Mouse (Mus musculus) cerebellum, adult 11 months (tissue): ENCODE data around the gene Gm36210.
"Not testable (repeated sequence)": the region's sequence is repeated elsewhere in the genome, so short reads cannot be mapped to it uniquely, and the experiment has no call there.

Experiments
- DNase-seq: peaks from one replicate; pipeline ENCODE4 v3.0.0; 2022

The Gm36210 gene

DNA sequence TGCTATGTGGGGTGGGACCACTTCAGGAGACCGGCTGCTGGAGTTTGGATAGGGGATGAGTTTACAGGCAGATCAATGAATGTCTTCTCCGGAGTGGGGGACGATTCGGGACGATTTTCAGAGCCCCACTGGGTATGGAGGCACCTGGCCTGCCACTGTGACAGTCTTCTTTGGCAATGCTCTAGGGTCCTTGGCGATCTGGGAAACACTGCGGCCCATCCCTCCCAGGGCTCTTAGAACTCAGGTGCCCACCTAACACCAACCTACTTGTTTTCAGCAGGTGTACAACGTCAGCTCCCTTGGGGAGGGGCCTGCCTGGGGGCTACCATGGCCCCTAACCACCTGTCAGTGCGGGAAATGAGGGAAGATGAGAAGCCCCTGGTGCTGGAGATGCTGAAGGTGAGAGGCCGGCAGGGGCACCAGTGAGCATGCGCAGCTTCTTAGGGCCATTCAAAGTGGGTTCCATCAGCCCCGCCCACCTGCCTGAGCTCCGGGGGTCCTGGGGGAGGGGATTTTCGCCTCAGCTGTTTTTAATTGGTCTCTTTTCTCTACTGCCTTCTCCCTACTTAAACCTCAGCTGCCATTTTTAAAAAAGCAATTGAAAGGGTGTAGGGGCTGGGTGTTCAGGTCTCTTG lies 16.7 kb upstream of the Gm36210 start:
- DNase-seq: peak; percentile 81

DNA sequence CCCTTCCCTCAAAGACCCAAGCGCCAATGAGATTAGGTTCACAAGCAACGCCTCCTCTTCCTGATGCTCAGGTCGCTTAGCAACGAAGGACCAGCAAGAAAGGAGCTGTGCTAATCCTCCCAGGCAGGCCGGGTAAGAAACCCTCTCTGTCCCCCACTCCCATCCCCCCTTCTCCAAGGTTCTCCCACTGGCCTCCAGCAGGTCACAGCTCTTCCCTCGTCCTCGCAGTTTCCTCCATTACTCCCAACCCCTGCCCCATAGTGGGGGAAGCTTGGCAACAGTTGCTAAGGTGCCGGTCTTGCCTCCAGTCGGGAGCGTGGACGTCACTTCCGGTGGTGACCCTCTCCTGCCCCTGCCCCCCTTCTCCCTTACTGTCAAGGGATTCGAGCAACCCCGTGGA lies 16.2 kb upstream of the Gm36210 start:
- DNase-seq: peak; percentile 76

DNA sequence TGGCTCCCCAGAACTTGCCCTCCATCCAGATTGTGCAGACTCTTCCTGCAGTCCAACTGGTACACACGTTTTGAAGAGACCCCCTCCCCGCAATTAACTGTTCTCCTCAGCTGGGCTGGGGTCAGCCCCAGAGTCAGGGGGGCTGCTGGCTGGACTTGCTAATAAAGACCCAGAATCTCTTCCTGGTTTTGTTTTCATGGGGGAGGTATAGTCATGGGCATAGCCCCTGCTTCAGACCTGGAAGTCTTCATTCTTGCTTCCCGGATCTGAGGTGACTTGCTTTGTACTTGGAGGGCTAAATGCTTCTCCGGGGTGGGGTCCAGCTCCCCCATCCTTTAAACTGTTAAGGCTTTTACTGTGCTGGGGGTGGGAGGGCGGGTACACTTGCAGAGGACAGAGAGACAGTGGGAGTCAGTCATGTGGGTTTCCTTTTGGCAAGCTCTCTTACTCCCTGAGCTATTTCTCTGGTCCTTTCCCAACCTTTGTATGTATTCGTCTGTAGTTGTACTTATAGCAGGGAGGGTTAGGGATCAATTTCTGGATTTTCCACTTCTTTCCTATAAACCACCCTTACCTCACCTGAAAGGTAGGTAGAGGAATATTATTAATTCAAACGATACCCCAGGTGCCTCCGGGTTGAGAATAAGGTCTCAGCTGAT lies 15.6 kb upstream of the Gm36210 start, which contains the start of gene Nat14:
Nat14 (plus strand) TSS at position 205 of the 659 bp plus-strand sequence.
- no peak for DNase-seq

DNA sequence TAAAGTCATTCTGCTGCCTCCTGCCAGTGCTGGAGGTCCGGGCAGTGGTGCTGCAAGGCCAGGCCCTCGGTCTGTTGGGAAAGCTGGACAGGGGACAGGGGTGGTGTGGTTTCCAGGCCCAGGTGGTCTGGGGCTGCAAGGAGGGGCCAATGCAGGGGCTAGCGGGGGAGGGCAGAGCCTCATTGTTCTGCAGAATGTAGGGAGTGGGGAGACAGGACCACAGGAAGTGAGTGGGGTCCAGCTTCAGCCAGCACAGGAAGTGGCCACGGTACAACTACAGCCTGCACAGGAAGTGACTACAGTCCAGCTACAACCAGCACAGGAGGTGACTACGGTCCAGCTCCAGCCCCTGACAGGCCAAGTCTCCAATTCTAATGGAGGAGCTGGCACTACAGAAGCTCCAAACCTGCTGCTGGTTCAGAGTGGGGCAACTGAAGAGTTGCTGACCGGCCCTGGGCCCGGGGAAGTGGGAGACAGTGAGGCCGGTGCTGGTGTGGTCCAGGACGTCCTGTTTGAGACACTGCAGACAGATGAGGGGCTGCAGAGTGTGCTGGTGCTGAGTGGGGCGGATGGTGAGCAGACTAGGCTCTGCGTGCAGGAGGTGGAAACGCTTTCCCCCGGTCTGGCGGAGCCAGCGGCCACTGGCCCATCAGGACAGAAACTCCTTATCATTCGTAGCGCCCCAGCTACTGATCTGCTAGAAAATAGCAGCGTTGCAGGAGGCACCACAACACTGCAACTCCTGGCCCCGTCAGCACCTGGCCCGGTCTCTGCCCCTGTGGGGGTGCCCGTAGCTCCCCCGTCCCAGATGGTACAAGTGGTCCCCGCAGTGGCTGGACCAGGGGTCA lies 14.9 kb upstream of the Gm36210 start:
- DNase-seq: no peak

- DNase-seq: no peak
Measured at GRCm38 (mm10) chr7:4920496-4920895, 14.2 kb upstream of the Gm36210 start.

- DNase-seq: no peak
Measured at GRCm38 (mm10) chr7:4919971-4920370, 13.7 kb upstream of the Gm36210 start.

DNA sequence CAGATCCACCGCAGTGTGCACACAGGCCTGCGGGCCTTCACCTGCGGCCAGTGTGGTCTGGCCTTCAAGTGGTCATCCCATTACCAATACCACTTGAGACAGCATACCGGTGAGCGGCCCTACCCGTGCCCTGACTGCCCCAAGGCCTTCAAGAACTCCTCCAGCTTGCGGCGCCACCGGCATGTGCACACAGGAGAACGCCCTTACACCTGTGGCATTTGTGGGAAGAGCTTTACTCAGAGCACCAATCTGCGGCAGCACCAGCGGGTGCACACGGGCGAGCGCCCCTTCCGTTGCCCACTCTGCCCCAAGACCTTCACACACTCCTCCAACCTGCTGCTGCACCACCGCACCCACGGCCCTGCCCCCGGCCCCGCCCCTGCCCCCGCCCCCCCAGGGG lies 12.8 kb upstream of the Gm36210 start:
- DNase-seq: no peak

DNA sequence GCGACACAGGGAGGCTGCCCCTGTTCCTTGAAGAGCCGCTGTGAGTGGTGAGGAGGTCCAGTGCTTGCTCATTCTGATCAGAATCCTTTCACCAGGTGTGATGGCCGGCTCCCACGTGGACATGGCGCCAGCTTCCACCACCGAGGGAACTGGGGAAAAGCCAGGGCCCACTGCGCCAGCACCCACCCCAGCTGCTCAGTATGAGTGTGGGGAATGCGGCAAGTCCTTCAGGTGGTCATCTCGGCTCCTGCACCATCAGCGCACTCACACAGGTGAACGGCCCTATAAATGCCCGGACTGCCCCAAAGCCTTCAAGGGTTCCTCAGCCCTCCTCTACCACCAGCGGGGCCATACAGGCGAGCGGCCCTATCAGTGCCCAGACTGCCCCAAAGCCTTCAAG lies 12.4 kb upstream of the Gm36210 start:
- DNase-seq: no peak

- DNase-seq: no peak
Measured at GRCm38 (mm10) chr7:4917494-4917893, 11.2 kb upstream of the Gm36210 start.

- peak; percentile 46 for DNase-seq
Measured at GRCm38 (mm10) chr7:4915669-4916416, 9.5 kb upstream of the Gm36210 start.

- DNase-seq: peak; percentile 94
Measured at GRCm38 (mm10) chr7:4915007-4915665, 8.8 kb upstream of the Gm36210 start, which contains the start of gene Zfp628. Gene Zfp628 (plus strand): TSS chr7:4915217.

- DNase-seq: no peak
Measured at GRCm38 (mm10) chr7:4912248-4912647, 5.9 kb upstream of the Gm36210 start.

DNA sequence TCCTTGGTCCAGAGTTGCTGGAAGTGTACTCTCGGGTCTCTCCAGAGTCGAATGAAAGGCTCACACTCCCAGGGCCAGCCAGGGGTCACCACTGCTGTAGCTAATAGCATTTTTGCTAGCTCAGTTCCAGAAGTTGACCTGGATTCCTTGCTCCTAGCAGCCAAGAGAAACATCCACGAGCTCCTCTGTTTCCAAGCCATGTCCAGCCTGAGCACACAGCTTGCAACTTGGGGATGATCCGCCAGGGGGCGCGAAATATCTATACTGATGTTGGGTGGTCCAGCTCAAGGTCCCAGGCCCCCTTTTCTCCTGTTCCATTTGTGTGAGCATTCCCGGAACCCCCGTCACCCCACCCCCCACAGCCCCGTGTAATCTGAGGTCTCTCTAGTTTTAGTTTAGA lies 5.2 kb upstream of the Gm36210 start:
- DNase-seq: no peak

DNA sequence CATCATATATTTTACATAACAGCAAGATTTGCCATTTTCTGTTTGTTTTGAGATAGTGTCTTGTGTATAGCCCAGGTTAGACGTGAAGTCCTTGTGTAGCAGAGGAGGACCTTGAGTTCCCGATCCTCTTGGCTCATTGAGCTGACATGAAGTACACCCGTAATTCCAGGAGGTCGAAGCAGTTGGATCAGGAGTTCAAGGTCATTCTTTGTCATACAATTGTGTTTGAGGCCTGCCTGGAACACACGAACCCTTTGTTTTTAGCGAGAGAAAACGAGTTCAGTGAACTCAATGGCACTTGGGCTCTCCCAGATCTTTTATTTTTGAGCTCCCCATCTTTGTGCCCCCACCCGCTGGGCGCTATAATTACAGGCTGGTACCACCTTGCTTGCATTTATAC lies 3.9 kb downstream of the Gm36210 start:
- no peak for DNase-seq

DNA sequence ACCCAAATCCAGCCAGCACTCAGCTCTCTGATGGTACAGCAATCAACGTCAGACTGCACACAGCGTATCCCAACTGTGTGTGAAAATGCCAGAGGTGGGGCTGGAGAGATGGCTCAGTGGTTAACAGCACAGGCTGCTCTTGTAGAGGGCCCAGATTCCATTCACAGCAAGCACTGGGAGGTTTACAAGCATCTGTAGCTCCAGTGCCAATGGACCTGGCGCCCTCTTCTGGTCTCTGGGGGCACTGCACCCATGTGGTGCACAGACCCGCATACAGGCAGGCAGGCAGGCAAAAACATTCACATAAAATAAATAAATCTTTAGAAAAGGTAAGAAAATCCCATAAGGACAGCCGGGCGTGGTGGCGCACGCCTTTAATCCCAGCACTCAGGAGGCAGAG lies 5.1 kb downstream of the Gm36210 start:
- DNase-seq: no peak

GRCm38 (mm10) chr7:4900523-4900851 lies 5.8 kb downstream of the Gm36210 start:
- DNase-seq: no peak

DNA sequence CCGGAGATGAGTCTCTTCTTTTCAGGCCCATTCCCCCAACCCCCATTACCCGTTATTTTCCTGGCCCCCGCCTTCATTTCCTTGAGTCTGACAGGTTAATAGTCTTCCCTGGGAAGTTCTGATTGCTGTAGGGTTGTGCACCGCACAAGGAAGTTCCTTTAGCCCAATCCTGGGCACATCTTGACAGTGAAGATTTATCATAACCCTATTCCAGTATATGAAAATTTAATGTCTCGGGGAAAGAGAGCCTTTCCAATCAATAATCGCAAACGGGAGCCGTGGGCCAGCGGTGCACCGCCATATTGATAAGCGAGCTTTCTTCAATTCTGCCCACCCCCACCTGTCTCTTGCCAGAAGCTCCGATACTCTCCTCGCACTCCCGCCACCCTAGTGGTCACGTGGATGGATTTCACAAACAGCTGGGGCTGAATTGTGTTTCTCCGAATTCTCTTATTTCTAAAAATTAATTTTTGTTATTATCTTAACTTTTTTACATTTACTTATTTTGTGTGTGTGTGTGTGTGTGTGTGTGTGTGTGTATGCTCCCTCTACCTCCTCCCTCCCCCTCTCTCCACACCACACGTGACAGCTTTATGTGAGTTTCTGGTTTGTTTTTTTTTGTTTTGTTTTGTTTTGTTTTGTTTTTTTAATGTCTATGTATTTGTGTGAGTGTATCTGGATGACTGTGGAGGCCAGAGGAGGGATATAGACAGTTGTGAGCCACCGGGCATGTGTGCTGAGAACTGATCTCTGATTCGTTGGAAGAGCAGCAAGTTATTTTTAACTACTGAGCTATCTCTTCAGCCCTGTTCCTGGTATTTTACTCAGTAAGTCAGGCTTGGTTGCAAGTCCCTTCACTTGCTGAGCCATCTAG lies 6.4 kb downstream of the Gm36210 start:
- DNase-seq: no peak

GRCm38 (mm10) chr7:4898851-4899648 lies 7.3 kb downstream of the Gm36210 start:
- no peak for DNase-seq

GRCm38 (mm10) chr7:4895186-4895585 lies 11.1 kb downstream of the Gm36210 start:
- no peak for DNase-seq

DNA sequence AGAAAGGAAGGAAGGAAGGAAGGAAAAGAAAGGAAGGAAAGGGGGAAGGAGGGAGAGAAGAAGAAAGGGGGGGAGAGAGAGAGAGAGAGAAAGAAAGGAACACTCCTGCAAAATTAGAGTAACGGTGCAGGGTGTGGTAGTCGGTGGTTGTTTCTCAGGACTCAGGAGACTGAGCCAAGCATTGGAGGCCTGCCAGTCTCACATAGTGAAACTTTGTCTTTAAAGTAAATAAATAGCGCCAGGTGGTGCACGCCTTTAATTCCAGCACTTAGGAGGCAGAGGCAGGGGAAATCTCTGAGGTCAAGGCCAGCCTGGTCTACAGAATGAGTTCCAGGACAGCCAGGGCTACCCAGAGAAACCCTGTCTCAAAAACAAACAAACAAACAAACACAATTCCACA lies 19.6 kb downstream of the Gm36210 start:
- DNase-seq: no peak

DNA sequence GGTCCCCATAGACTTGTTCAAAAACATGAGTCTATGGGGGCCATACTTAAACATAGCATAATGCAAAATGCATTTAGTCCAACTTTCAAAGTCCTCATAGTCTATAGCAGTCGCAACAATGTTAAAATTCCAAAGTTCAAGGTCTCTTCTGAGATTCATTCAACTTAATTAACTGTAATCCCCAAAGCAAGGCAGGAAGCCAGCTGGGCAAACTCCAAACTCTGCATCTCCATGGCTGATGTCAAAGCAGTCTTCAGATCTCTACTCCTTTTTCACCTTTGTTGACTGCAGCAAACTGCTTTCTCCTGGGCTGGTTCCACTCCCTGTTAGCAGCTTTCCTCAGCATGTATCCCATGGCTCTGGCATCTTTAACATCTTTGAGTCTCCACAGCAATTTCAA lies 27.3 kb downstream of the Gm36210 start:
- not testable (repeated sequence) for DNase-seq
